Comparison of ENCODE assay signal across 16 mouse cellular contexts in genomic region chr17:86603848-86604444, GRCm38 (mm10).
DNase-seq lines count a peak whose midpoint lies in the region; ATAC-seq and TF ChIP-seq lines count a peak whose summit lies in the region.
"Had no signal": no experiment of that assay in that cellular context is flagged by ENCODE, and none has a peak within 500 bp of the region (broad histone marks: within the 10 kb centered on the region; RNA-seq: fewer than 3 reads in every experiment).

No protein-coding gene starts in this region.

- peak; percentile 16 for DNase-seq in cerebellum, adult 11 months
- no peak for DNase-seq in cerebellum, adult 8-10 months
- DNase-seq in kidney, postnatal 25 days: peak; percentile 56 to 58
- no peak for DNase-seq in kidney, adult 9 months
- peak; percentile 27 to 53 for DNase-seq in cerebellum, adult 2 months
- DNase-seq in forelimb bud, embryonic 11.5 days (ENCODE audit: low read depth, low spot score): peak; percentile 9
- DNase-seq in forebrain, embryonic 11.5 days (ENCODE audit: low spot score): no peak
- no peak for DNase-seq in layer of hippocampus, adult 2 months (ENCODE audit: low spot score in 2 of 2)
- DNase-seq: lung, adult 2 months had no signal

- H3K4me3 ChIP-seq in cerebellum, adult 2 months (replicated peaks; ENCODE audit: insufficient read depth, low read depth, low read length): no peak overlapping the region
- no peak overlapping the region for H3K4me3 ChIP-seq in forebrain, embryonic 11.5 days (ENCODE audit: low read depth, low read length)
- H3K4me3 ChIP-seq in layer of hippocampus, adult 2 months: no peak overlapping the region
- H3K4me3 ChIP-seq: forebrain, embryonic 13.5 days; heart, embryonic 15.5 days; hindbrain, embryonic 10.5 days; neural tube, embryonic 12.5 days had no signal

- H3K9me3 ChIP-seq in forebrain, embryonic 11.5 days (ENCODE audit: control insufficient read depth, low read length): no peaks in the 10 kb centered on the region
- H3K9me3 ChIP-seq: forebrain, embryonic 13.5 days; heart, embryonic 15.5 days; hindbrain, embryonic 10.5 days; neural tube, embryonic 12.5 days had no signal

- H3K4me1 ChIP-seq in cerebellum, adult 2 months (ENCODE audit: control insufficient read depth, insufficient read depth, low read length): peaks cover 7% of the 10 kb centered on the region; the same call in 1 of the 2 replicates
- no peaks in the 10 kb centered on the region for H3K4me1 ChIP-seq in forebrain, embryonic 11.5 days (replicated peaks; ENCODE audit: control insufficient read depth, insufficient read depth, low read length)
- H3K4me1 ChIP-seq: forebrain, embryonic 13.5 days; neural tube, embryonic 12.5 days had no signal

- no peak overlapping the region for H3K4me2 ChIP-seq in forebrain, embryonic 11.5 days (ENCODE audit: low read depth, low read length, severe bottlenecking)
- H3K4me2 ChIP-seq: forebrain, embryonic 13.5 days; heart, embryonic 15.5 days; midbrain, embryonic 11.5 days; neural tube, embryonic 12.5 days had no signal

- 76% methylated on average over 5 of the region's 5 CpGs for WGBS in cerebellum, adult 2 months
- 94% methylated on average over 5 of the region's 5 CpGs for WGBS in forebrain, embryonic 11.5 days

- ATAC-seq in forebrain, embryonic 11.5 days (replicated peaks; ENCODE audit: low FRiP score): no peak
- ATAC-seq: forebrain, embryonic 13.5 days had no signal

- H3K27ac ChIP-seq in cerebellum, adult 2 months (ENCODE audit: insufficient read depth, low read length): no peak overlapping the region
- H3K27ac ChIP-seq in forebrain, embryonic 11.5 days (ENCODE audit: low read depth, low read length): no peak overlapping the region
- H3K27ac ChIP-seq in layer of hippocampus, adult 2 months: no peak overlapping the region
- H3K27ac ChIP-seq: forebrain, embryonic 13.5 days; heart, embryonic 15.5 days; hindbrain, embryonic 10.5 days; macrophage; neural tube, embryonic 12.5 days; stomach, postnatal 0 days had no signal

- no peak overlapping the region for H3K9ac ChIP-seq in forebrain, embryonic 11.5 days (ENCODE audit: low read length)
- H3K9ac ChIP-seq: forebrain, embryonic 13.5 days; heart, embryonic 15.5 days; neural tube, embryonic 12.5 days had no signal

- no peak for TF ChIP-seq POLR2A in cerebellum, adult 2 months (IDR thresholded peaks at IDR 0.05; ENCODE audit: borderline replicate concordance, insufficient read depth, low read length)

- TF ChIP-seq CTCF in cerebellum, adult 2 months (IDR thresholded peaks at IDR 0.05; ENCODE audit: borderline replicate concordance, insufficient read depth, low read depth, low read length): no peak
- no peak for TF ChIP-seq CTCF in layer of hippocampus, adult 2 months (conservative IDR thresholded peaks at IDR 0.05)

- H3K36me3 ChIP-seq in forebrain, embryonic 11.5 days (ENCODE audit: control insufficient read depth, insufficient read depth, low read length): no peaks in the 10 kb centered on the region
- H3K36me3 ChIP-seq: heart, embryonic 15.5 days; hindbrain, embryonic 10.5 days; neural tube, embryonic 12.5 days had no signal

- H3K27me3 ChIP-seq in cerebellum, adult 2 months (ENCODE audit: control insufficient read depth, insufficient read depth, low read length): no peaks in the 10 kb centered on the region
- H3K27me3 ChIP-seq in forebrain, embryonic 11.5 days (ENCODE audit: control insufficient read depth, insufficient read depth, low read length): no peaks in the 10 kb centered on the region
- H3K27me3 ChIP-seq: forebrain, embryonic 13.5 days; heart, embryonic 15.5 days; neural tube, embryonic 12.5 days had no signal

Comparison
In these comparisons a context has a peak if more than half of its experiments do, and no peak if none do; other contexts are left out.
1. DNase-seq: peak in cerebellum, adult 11 months (single experiment), kidney, postnatal 25 days (2 of 2), cerebellum, adult 2 months (2 of 2) and forelimb bud, embryonic 11.5 days (single experiment); none in cerebellum, adult 8-10 months (single experiment), kidney, adult 9 months (single experiment), forebrain, embryonic 11.5 days (single experiment) and layer of hippocampus, adult 2 months (0 of 2).